Mouse (Mus musculus) cerebellum, postnatal 14 days (tissue): Measurements from ENCODE around the gene Rsrp1.
"Not testable (repeated sequence)": the region's sequence is repeated elsewhere in the genome, so short reads cannot be mapped to it uniquely, and the experiment has no call there.

Experiments used
- DNase-seq, 2 experiments: peaks; one replicate each; pipeline ENCODE4 v3.0.0; 2021; ENCODE audit warnings: mixed read lengths in 2 of 2

Rsrp1 gene

GRCm38 (mm10) chr4:134923258-134924018 is at the start of gene Rsrp1:
Gene Rsrp1 (plus strand): TSS chr4:134923592.
- DNase-seq, result peak; percentile 99

GRCm38 (mm10) chr4:134876171-134876570 is 47.2 kb upstream of the Rsrp1 start:
- no peak for DNase-seq

- DNase-seq, result peak; percentile 86 to 90
These were observed 43.9 kb upstream of the Rsrp1 start for GRCm38 (mm10) chr4:134879410-134879981.

GRCm38 (mm10) chr4:134880041-134880440 is 43.4 kb upstream of the Rsrp1 start:
- peak in 1 of 2 experiments; percentile 57 for DNase-seq

GRCm38 (mm10) chr4:134883266-134883665 is 40.1 kb upstream of the Rsrp1 start:
- DNase-seq, result peak; percentile 23 to 33

- no peak for DNase-seq
These were observed 39.6 kb upstream of the Rsrp1 start for GRCm38 (mm10) chr4:134883808-134884207.

DNA sequence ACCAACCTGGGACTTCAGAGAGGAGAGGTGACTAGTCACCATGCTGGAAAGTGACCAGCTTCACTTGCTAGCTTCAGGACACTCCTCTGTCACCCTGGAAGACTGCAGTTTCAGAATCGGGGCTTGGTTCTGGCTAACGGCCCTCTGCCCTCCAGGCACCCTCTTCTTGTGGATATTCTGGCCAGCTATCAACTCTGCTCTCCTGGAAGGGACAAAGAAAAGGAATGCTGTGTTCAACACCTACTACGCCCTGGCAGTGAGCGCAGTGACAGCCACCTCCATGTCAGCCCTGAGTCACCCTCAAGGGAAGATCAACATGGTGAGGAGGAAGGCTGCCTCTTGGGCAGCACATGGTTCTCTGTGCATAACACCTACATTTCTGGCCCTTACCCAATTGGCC is 39.0 kb upstream of the Rsrp1 start:
- no peak for DNase-seq

GRCm38 (mm10) chr4:134892096-134892495 is 31.3 kb upstream of the Rsrp1 start:
- peak; percentile 78 to 82 for DNase-seq

DNA sequence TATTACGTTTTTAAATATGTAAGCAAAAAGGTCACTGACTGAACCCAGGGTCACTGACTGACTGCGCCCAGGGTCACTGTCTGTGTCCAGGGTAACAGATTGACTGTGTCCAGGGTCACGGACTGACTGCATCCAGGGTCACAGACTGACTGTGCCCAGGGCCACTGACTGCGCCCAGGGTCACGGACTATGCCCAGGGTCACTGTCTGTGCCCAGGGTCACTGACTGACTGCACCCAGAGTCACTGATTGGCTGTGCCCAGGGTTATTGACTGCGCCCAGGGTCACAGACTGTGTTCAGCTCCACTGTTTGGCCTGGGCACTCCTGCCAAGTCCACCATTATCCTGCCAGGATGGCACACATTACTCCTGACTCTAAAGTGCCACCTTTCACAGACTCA is 26.1 kb upstream of the Rsrp1 start:
- DNase-seq, result no peak

DNA sequence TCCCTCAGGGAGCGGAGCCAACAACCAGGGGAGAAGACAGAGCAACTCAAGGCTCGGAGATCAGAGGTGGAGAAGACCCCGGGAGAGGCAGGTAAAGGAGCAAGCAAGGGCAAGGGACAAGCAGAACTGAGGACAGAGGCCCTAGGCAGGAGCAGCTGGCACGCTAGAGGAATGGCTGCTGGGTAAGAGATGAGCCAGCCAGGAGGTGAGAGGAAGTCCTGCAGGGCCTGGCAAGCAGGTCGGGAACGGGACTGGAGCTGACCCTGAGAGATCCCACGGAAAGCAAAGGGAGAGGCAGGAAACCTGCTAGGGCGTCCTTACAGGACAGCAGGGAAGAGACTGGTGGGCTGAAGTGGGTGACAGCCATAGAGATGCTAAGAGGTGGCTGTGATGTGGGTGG is 22.3 kb upstream of the Rsrp1 start:
- DNase-seq, result no peak

DNA sequence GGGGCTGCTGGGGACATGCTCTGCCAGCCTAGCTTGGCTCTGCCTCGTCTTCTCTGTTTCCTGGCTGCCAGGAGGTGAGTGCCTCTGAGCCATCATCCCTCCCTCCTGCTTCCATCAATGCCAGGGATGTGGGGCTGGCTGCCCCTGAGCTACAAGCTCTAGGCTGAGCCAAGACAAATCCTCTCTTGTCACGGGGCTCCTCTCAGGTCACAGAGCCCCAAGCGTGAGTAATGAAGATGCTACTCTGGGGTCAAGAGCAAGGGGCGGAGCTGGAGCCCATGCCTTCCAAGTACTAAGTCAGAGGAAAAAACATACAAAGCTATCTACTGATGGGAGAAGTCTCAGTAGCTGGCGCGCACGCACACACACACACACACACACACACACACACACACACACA is 20.3 kb upstream of the Rsrp1 start:
- no peak for DNase-seq

DNA sequence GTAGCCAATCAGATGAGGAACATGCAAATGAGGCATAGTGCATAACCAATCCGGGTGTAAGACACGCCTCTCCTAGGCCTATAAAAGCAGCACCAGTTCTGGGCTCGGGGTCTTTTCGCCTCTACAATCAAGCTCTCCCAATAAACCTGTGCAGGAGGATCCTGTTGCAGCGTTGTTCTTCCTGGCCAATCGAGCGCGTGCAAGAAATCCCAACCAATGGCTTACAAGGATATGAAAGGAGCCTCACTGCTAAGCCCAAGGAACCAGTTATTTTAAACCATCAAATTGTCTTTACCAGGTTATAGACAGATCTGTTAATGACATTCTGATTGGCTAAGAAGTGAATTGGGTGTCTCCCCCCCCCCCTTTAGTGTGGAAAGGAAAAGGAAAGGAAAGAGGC is 12.0 kb upstream of the Rsrp1 start:
- not testable (repeated sequence) for DNase-seq

- peak; percentile 73 to 87 for DNase-seq
These were observed 10.0 kb upstream of the Rsrp1 start for GRCm38 (mm10) chr4:134913413-134913812.

- DNase-seq, result no peak
These were observed 9.1 kb upstream of the Rsrp1 start for GRCm38 (mm10) chr4:134914122-134914863.

DNA sequence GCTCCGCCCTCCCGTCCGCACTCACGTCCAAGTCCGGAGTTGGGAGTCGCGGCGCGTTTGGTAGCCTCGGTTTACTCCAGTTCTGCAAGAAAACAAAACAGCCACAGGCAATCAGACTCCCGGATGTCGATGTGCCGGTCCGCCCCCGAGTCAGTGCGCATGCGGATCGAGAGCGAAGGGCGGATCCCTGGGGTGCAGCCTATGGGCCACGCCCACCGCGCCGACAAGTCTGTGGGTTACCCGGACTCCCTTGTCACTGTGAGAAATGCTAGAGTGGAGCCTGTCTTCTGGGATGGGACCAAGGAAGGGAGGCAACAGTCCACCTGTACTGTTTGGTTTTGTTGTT is 8.6 kb upstream of the Rsrp1 start, which contains the start of gene Tmem50a:
Gene Tmem50a (minus strand): TSS at position 161 of the 346 bp plus-strand sequence.
- peak; percentile 90 to 92 for DNase-seq

DNA sequence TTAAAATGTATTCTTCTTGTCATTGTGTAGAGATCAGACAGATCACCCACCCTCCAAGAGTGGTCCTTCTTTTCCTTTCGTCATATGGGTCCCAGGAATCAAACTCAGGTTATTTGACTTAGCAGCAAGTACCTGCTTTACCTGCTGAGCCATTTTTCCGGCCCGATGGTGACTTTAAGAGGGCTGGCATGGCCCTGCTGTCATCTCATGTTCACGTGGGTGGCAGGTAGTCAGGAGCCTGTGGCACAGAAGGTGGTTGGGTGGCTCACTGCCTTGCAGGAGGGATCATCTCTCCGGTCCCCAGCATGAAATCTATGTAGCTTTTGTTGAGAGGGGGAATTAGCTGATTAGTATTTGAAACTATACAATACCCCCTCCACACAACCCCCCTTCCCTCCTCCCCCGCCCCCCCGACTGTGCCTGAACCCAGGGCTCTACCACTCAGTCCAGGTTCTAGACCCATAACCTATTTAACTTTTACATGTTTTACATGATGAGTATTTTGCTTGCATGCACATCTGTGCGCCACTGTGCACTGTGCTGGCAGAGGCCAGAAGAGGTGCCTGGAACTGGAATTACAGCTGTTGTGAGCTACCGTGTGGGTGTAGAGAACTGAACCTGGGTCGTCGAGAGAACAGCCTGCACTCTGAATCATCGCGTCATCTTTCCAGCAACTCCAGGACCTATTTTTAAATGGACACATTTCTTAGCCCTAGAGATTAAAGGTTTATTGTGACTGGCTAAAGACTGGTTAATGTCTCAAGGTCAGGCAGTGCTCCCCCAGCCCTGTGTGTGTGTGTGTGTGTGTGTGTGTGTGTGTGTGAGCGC is 8.0 kb upstream of the Rsrp1 start:
- DNase-seq, result peak in 1 of 2 experiments; percentile 47

DNA sequence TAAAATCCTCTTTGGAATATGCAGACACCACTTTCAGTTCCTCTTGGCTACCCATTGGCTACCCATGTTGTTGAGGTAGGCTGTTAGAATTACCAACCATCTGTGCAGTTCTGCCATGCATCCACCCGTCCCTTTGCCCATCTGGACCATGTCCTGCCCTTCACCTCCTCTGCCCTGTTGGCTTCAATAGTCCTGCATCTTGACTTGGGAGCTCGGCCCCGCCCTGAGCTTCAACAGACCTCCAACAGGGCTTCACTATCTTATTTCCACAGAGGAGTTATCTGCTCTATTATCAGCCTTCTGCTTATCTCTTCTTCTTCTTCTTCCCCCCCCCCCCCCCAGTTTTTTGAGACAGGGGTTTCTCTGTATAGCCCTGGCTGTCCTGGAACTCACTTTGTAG is 6.2 kb upstream of the Rsrp1 start:
- no peak for DNase-seq

DNA sequence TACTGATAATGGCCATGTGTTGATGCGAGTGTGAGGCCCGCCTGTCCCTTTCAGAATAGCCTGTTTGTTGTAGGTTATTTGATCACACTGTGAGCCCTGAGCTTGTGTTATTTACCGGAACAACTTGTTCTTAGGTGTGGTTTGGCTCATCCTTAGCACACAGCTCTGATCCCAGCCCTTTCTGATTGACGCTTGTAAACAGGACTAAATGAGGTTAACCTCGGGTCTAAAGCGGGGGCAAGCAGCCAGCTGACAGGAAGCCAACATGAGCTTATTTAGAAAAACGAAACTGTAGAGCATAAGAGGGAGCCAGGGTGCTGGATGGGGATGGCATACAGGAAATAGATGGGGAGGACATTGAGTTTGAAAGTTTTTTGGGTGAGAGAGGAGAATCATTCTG is 5.0 kb upstream of the Rsrp1 start:
- peak in 1 of 2 experiments; percentile 52 for DNase-seq

GRCm38 (mm10) chr4:134919733-134920540 is 3.5 kb upstream of the Rsrp1 start:
- DNase-seq, result no peak

DNA sequence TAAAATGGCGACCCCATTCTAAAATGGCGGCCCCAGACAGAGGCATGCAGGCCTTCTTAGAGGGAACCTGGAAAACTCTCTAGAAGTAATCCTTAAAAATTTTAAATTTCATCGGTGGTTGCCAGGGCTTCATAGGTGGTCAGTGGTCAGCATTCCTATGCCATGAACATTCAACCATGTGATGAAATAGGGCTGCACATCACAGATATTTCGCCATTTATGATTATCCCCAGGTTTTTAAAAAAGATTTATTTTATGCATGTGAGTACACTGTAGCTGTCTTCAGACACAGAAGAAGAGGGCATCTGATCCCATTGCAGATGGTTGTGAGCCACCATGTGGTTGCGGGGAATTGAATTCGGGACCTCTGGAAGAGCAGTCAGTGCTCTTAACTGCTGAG is 2.8 kb upstream of the Rsrp1 start:
- DNase-seq, result no peak

GRCm38 (mm10) chr4:134921703-134922102 is 1.7 kb upstream of the Rsrp1 start:
- no peak for DNase-seq
